Mouse (Mus musculus) splenic B cell, adult 2 months (primary cell): ENCODE results near the gene Tmod4.

Experiments
- DNase-seq: peaks from one replicate; pipeline ENCODE4 v3.0.0-alpha.2; 2011; ENCODE audit warnings: low read depth, low spot score
- H3K27me3 ChIP-seq: 2 replicates; pipeline ENCODE4 v1.6.1; 2012; ENCODE audit warnings: mild to moderate bottlenecking, low read length, moderate library complexity, mixed read lengths; ENCODE audit not compliant: control insufficient read depth, poor library complexity, insufficient read depth, severe bottlenecking
- H3K36me3 ChIP-seq: 2 replicates; pipeline ENCODE4 v1.6.1; 2012; ENCODE audit warnings: mild to moderate bottlenecking, low read length, moderate library complexity, mixed read lengths; ENCODE audit not compliant: control insufficient read depth, poor library complexity, insufficient read depth, severe bottlenecking

Gene Tmod4

DNA sequence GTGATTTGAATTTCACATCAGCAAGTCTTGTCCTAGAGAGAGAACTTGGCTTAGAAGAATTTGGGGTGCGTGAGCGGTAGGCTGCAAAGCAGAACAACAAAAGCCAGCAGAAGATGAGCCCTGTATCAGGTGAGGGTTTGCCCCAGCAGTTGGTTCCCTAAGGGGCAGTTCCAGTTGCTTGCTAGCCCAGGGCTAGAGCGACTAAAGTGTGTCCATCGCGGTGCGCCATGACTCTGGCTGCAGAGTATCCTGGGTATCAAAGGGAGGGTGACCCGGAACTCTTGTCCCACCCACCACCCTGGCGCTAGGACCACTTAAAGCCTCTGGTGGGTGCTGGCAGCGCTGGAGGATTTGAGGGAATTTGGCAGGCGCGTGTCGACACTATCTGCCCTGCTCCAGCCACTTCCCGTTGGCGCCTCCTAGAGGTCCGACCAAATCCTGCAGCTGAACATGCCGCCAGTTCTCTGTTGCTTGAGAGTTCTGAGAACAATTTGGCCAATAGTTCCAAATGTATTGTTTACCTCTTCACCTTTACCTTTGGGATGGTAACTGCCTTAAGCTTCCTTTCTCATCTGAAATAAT, 49.8 kb downstream of the Tmod4 start:
- Histone ChIP-seq H3K27me3 (peaks cover 3% of the 10 kb centered on the region), H3K36me3 (no peaks in the 10 kb centered on the region)
- DNase-seq, result peak; percentile 88

DNA sequence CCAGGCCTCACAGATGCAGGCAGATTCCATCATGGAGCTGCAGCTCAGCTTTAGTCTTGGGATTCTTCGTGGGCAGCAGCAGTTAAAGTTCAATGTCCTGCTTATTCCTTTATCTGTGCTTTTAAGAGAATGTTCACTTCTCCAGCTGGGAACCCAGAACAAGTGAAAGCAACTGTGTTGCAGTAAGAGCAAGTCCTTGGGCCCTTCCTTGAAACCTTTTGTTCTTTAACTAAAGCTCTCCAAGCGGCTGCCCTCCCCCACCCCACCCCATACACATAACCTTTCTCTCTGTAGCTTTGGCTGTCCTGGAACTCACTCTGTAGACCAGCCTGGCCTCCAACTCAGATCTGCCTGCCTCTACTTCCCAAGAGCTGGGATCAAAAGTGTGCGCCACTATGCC, 52.2 kb downstream of the Tmod4 start:
- H3K36me3 ChIP-seq, result no peaks in the 10 kb centered on the region
- H3K27me3 ChIP-seq, result peaks cover 3% of the 10 kb centered on the region
- DNase-seq, result no peak

DNA sequence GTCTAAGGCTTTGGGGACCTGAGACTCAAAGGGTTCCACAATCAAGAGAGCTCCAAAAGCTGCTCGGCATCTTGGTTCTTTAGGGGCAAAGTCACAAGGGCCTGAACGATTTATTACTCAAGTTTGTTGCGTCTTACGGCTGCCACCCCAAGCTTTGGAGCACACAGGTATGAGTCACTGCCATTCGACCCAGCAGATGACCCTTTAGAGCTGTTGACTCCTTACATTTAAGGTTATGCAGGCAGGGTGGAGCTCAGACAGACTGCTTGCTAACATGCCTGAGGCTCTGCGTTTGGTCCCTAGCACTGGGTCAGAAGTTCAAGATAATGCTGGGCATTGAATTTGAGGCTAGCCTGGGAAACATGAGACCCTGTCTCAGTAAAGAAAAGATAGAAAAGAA, 53.3 kb downstream of the Tmod4 start:
- no peak for DNase-seq
- Histone ChIP-seq H3K27me3 (peaks cover 3% of the 10 kb centered on the region; the same call in 1 of the 2 replicates), H3K36me3 (no peaks in the 10 kb centered on the region)
